Comparison of ENCODE assay signal across 12 mouse cellular contexts in the genomic region with DNA sequence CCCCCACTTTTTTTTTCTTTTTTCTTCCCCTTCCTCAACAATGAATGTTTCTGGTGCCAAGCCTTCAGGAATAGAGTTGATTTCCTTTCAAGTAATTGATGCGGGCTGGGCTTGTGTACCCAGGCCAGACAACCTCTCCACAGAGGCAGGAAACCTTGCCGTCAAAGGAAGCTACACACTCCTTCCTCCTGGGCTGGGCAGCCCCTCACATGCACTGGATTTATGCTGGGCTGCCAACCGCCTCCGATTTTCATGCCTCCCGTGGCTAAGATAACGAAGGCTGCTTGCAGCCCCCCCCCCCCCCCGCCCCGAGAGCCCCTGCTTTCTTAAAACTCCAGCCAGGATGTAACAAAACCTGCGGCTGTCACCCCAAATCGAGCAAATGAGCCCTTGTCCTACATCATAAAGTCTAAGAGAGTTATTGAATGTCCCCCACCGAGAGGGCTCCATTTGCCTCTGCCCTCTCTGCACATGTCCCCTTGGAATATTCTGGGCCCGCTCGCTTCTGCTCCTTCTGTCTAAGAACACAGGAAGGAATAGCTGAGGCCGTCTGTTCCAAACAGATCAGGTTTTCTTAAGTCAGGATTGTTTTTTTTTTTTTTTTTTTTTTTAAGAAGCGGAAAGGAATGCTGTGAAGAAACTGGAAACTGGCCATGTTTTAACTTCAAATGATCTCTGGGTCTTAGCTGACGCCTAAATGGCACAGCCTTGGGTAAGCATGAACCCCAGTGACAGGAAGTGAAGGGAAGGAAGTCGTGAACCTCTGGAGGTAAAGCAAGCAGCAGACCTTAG.
A peak's percentile ranks its signal among the peaks of the same experiment; 100 is the strongest.
DNase-seq lines count a peak whose midpoint lies in the region; ATAC-seq lines count a peak whose summit lies in the region.
"Had no signal": no experiment of that assay in that cellular context is flagged by ENCODE, and none has a peak within 500 bp of the region (broad histone marks: within the 10 kb centered on the region; RNA-seq: fewer than 3 reads in every experiment).

No protein-coding gene starts in this region.

- H3K27ac ChIP-seq in heart, embryonic 10.5 days = peak overlapping the region; percentile 57
- no peak overlapping the region for H3K27ac ChIP-seq in midbrain, embryonic 11.5 days (ENCODE audit: low read depth, low read length)
- H3K27ac ChIP-seq in midbrain, embryonic 15.5 days = no peak overlapping the region
- H3K27ac ChIP-seq in kidney, embryonic 16.5 days (ENCODE audit: low read length) = peak overlapping the region; percentile 35
- 0 out of 2 replicates have a peak overlapping the region, but pooled peaks have one; percentile 50 for H3K27ac ChIP-seq in neural tube, embryonic 13.5 days (replicated peaks)
- H3K27ac ChIP-seq: liver, embryonic 13.5 days had no signal

- no peak for DNase-seq in heart, embryonic 10.5 days (ENCODE audit: low spot score)
- DNase-seq in heart, adult 9 months (ENCODE audit: low spot score in 2 of 2) = no peak
- peak; percentile 89 for DNase-seq in midbrain, embryonic 11.5 days (ENCODE audit: low spot score, missing footprints)
- DNase-seq in ovary, adult 18-20 months (ENCODE audit: low spot score) = no peak
- DNase-seq in spleen, postnatal 10 days (ENCODE audit: low spot score in 2 of 2) = no peak
- DNase-seq: cerebellum, adult 18-20 months; gastrocnemius, postnatal 10 days; liver, embryonic 13.5 days; thymus, postnatal 36 days had no signal

- H3K9me3 ChIP-seq in heart, embryonic 10.5 days = no peaks in the 10 kb centered on the region
- H3K9me3 ChIP-seq in midbrain, embryonic 11.5 days (ENCODE audit: control insufficient read depth, low read length) = no peaks in the 10 kb centered on the region
- no peaks in the 10 kb centered on the region for H3K9me3 ChIP-seq in midbrain, embryonic 15.5 days
- no peaks in the 10 kb centered on the region for H3K9me3 ChIP-seq in kidney, embryonic 16.5 days (ENCODE audit: low read length)
- no peaks in the 10 kb centered on the region for H3K9me3 ChIP-seq in neural tube, embryonic 13.5 days
- H3K9me3 ChIP-seq: liver, embryonic 13.5 days had no signal

- no peak for ATAC-seq in midbrain, embryonic 11.5 days (ENCODE audit: low FRiP score)
- no peak for ATAC-seq in midbrain, embryonic 15.5 days (replicated peaks)
- ATAC-seq in kidney, embryonic 16.5 days (ENCODE audit: low FRiP score, low TSS enrichment) = peak; percentile 73
- ATAC-seq in neural tube, embryonic 13.5 days (ENCODE audit: low read depth) = no peak

- no peak overlapping the region for H3K4me3 ChIP-seq in heart, embryonic 10.5 days
- no peak overlapping the region for H3K4me3 ChIP-seq in midbrain, embryonic 11.5 days (ENCODE audit: low read depth, low read length)
- no peak overlapping the region for H3K4me3 ChIP-seq in midbrain, embryonic 15.5 days
- no peak overlapping the region for H3K4me3 ChIP-seq in kidney, embryonic 16.5 days (ENCODE audit: low read length)
- no peak overlapping the region for H3K4me3 ChIP-seq in neural tube, embryonic 13.5 days
- H3K4me3 ChIP-seq: liver, embryonic 13.5 days had no signal

- H3K27me3 ChIP-seq in heart, embryonic 10.5 days (ENCODE audit: insufficient read depth, poor library complexity, severe bottlenecking) = peaks cover 43% of the 10 kb centered on the region
- H3K27me3 ChIP-seq in midbrain, embryonic 11.5 days (ENCODE audit: control insufficient read depth, insufficient read depth, low read length) = no peaks in the 10 kb centered on the region; the same call in 1 of the 2 replicates
- peaks cover 7% of the 10 kb centered on the region; the same call in 1 of the 2 replicates for H3K27me3 ChIP-seq in midbrain, embryonic 15.5 days (replicated peaks)
- peaks cover 21% of the 10 kb centered on the region for H3K27me3 ChIP-seq in kidney, embryonic 16.5 days (ENCODE audit: insufficient read depth, low read length)
- peaks cover 39% of the 10 kb centered on the region for H3K27me3 ChIP-seq in neural tube, embryonic 13.5 days

- H3K4me1 ChIP-seq in heart, embryonic 10.5 days = peaks cover 38% of the 10 kb centered on the region
- peaks cover 33% of the 10 kb centered on the region for H3K4me1 ChIP-seq in midbrain, embryonic 11.5 days (ENCODE audit: control insufficient read depth, insufficient read depth, low read length)
- peaks cover 24% of the 10 kb centered on the region for H3K4me1 ChIP-seq in midbrain, embryonic 15.5 days
- H3K4me1 ChIP-seq in kidney, embryonic 16.5 days (ENCODE audit: insufficient read depth, low read length) = peaks cover 17% of the 10 kb centered on the region
- peaks cover 51% of the 10 kb centered on the region for H3K4me1 ChIP-seq in neural tube, embryonic 13.5 days (replicated peaks)
- H3K4me1 ChIP-seq: liver, embryonic 13.5 days had no signal

- 23% methylated on average over 16 of the region's 17 CpGs for WGBS in heart, embryonic 10.5 days
- 26% methylated on average over 13 of the region's 17 CpGs for WGBS in midbrain, embryonic 11.5 days
- WGBS in midbrain, embryonic 15.5 days = 14% methylated on average over 16 of the region's 17 CpGs
- 5% methylated on average over 15 of the region's 17 CpGs for WGBS in kidney, embryonic 16.5 days
- 7% methylated on average over 16 of the region's 17 CpGs for WGBS in neural tube, embryonic 13.5 days

- no peak overlapping the region for H3K9ac ChIP-seq in midbrain, embryonic 11.5 days (ENCODE audit: low read length)
- H3K9ac ChIP-seq in midbrain, embryonic 15.5 days = no peak overlapping the region
- H3K9ac ChIP-seq in kidney, embryonic 16.5 days (replicated peaks; ENCODE audit: low read length) = no peak overlapping the region; the same call in 1 of the 2 replicates
- no peak overlapping the region for H3K9ac ChIP-seq in neural tube, embryonic 13.5 days
- H3K9ac ChIP-seq: liver, embryonic 13.5 days had no signal

- no peak overlapping the region for H3K4me2 ChIP-seq in midbrain, embryonic 11.5 days
- H3K4me2 ChIP-seq in midbrain, embryonic 15.5 days = no peak overlapping the region
- 0 out of 2 replicates have a peak overlapping the region, but pooled peaks have one; percentile 22 for H3K4me2 ChIP-seq in kidney, embryonic 16.5 days (replicated peaks; ENCODE audit: low read depth, low read length)
- H3K4me2 ChIP-seq in neural tube, embryonic 13.5 days = 0 out of 2 replicates have a peak overlapping the region, but pooled peaks have one; percentile 22
- H3K4me2 ChIP-seq: liver, embryonic 13.5 days had no signal

- no peaks in the 10 kb centered on the region for H3K36me3 ChIP-seq in heart, embryonic 10.5 days
- no peaks in the 10 kb centered on the region for H3K36me3 ChIP-seq in midbrain, embryonic 11.5 days (ENCODE audit: control insufficient read depth, insufficient read depth, low read length)
- no peaks in the 10 kb centered on the region for H3K36me3 ChIP-seq in midbrain, embryonic 15.5 days (replicated peaks)
- no peaks in the 10 kb centered on the region for H3K36me3 ChIP-seq in kidney, embryonic 16.5 days (ENCODE audit: insufficient read depth, low read length)
- no peaks in the 10 kb centered on the region for H3K36me3 ChIP-seq in neural tube, embryonic 13.5 days
- H3K36me3 ChIP-seq: liver, embryonic 13.5 days had no signal

Comparison
In these comparisons a context has a peak if more than half of its experiments do, and no peak if none do; other contexts are left out.
1. H3K27ac ChIP-seq: peak in heart, embryonic 10.5 days (single experiment), kidney, embryonic 16.5 days (single experiment) and neural tube, embryonic 13.5 days (single experiment); none in midbrain, embryonic 11.5 days (single experiment) and midbrain, embryonic 15.5 days (single experiment).
2. H3K4me2 ChIP-seq: peak in kidney, embryonic 16.5 days (single experiment) and neural tube, embryonic 13.5 days (single experiment); none in midbrain, embryonic 11.5 days (single experiment) and midbrain, embryonic 15.5 days (single experiment).